Mouse (Mus musculus) forebrain, embryonic 14.5 days (tissue): Measurements from ENCODE around the gene Mta3. TPM values are rescaled to one million over a fixed set of nuclear protein-coding genes. Genes with fewer than 3 reads are reported as not detected.
A peak's percentile ranks its signal among the peaks of the same experiment; 100 is the strongest.

Source experiments
- ATAC-seq: fragments of 200-750 bp; cut with Nextera tagmentation; 2 replicates; pipeline ENCODE4 v1.8.0; 2017; ENCODE audit warnings: mild to moderate bottlenecking, moderate library complexity
- DNase-seq: peaks from one replicate; pipeline ENCODE4 v3.0.0-alpha.2; 2015; ENCODE audit warnings: low spot score
- H3K27ac ChIP-seq: fragments of 300-500 bp; sonication (generic); 2 replicates; pipeline ENCODE4 v1.5.1; 2014; ENCODE audit warnings: low read depth, mild to moderate bottlenecking, control low read depth, low read length, moderate library complexity
- H3K27me3 ChIP-seq: fragments of 300-500 bp; sonication (generic); replicated peaks from 2 replicates; pipeline ENCODE4 v1.6.1; 2014; ENCODE audit warnings: low read length, control low read depth, mixed read lengths; ENCODE audit not compliant: control insufficient read depth, insufficient read depth
- H3K36me3 ChIP-seq: fragments of 300-500 bp; sonication (generic); 2 replicates; pipeline ENCODE4 v1.6.1; 2014; ENCODE audit warnings: low read length, control low read depth; ENCODE audit not compliant: control insufficient read depth, insufficient read depth
- H3K4me1 ChIP-seq: fragments of 300-500 bp; sonication (generic); 2 replicates; pipeline ENCODE4 v1.6.1; 2014; ENCODE audit warnings: antibody characterized with exemption, low read length, control low read depth; ENCODE audit not compliant: control insufficient read depth, insufficient read depth
- H3K4me2 ChIP-seq: fragments of 300-500 bp; sonication (generic); 2 replicates; pipeline ENCODE4 v1.6.1; 2014; ENCODE audit warnings: mild to moderate bottlenecking, control low read depth, low read length
- H3K4me3 ChIP-seq: fragments of 300-500 bp; sonication (generic); 2 replicates; pipeline ENCODE4 v1.5.1; 2014; ENCODE audit warnings: low read depth, low read length, control low read depth
- H3K9ac ChIP-seq: fragments of 300-500 bp; sonication (generic); 2 replicates; pipeline ENCODE4 v1.6.1; 2014; ENCODE audit warnings: mild to moderate bottlenecking, low read length, control low read depth, moderate library complexity
- H3K9me3 ChIP-seq: fragments of 300-500 bp; sonication (generic); replicated peaks from 2 replicates; pipeline ENCODE4 v1.6.1; 2016; ENCODE audit warnings: low read length, control low read depth, mixed read lengths; ENCODE audit not compliant: control insufficient read depth
- WGBS: fragments of 180-500 bp; shearing (Covaris S2); extraction: QIAGEN DNeasy Blood & Tissue Kit; methylation state at CpG from one replicate; pipeline ENCODE4 v1.1.7; 2014; 5-methylcytosine and 5-hydroxymethylcytosine counted together
- polyA plus RNA-seq: library from polyadenylated mRNA; unstranded; fragments of >200 nt; fragmentation: Nextera tagmentation; extraction: Ambion mirVana; gene quantifications from 2 replicates; pipeline ENCODE4 v1.2.1, GENCODE M21; 2014

The Mta3 gene
- polyA plus RNA-seq, 1 experiment from 2014 or later = 26.5 TPM

GRCm38 (mm10) chr17:83684475-83684874 is 21.5 kb upstream of the Mta3 start:
- no peaks in the 10 kb centered on the region for H3K4me1 ChIP-seq
- 95% methylated on average over 7 of the region's 7 CpGs for whole genome bisulfite sequencing
- no peaks in the 10 kb centered on the region for H3K27me3 ChIP-seq
- no peak for ATAC-seq
- H3K36me3 ChIP-seq = no peaks in the 10 kb centered on the region
- no peak overlapping the region for H3K9ac ChIP-seq
- no peak overlapping the region for H3K4me3 ChIP-seq
- no peak overlapping the region for H3K27ac ChIP-seq
- H3K4me2 ChIP-seq = no peak overlapping the region
- no peak for DNase-seq
- 0 out of 2 replicates have a peak, but pooled peaks cover 4% of the 10 kb centered on the region for H3K9me3 ChIP-seq

DNA sequence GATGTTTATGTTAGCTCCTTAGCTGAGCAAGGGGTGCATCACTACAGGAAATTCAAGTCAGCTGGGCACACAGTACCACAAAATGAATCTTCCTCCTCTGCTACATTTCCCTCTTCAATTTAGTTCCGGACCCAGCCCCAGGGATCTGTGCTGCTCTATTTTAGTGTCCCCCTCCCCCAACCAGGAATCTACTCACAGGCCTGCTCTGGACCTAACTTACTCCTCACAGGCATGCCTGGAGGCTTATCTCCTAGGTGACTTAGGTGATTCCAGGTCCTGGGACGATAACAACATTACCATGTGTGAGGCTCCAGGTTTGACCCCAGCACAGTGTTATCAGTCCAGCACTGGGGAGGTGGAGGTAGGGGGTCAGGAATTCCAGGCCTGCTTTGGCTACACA is 15.5 kb upstream of the Mta3 start:
- no peak overlapping the region for H3K27ac ChIP-seq
- H3K9me3 ChIP-seq = 0 out of 2 replicates have a peak, but pooled peaks cover 4% of the 10 kb centered on the region
- ATAC-seq (no peak), DNase-seq (no peak)
- WGBS = 74% methylated on average over 2 of the region's 2 CpGs
- H3K4me3 ChIP-seq = no peak overlapping the region
- no peaks in the 10 kb centered on the region for H3K36me3 ChIP-seq
- no peak overlapping the region for H3K9ac ChIP-seq
- no peaks in the 10 kb centered on the region for H3K27me3 ChIP-seq
- H3K4me1 ChIP-seq = no peaks in the 10 kb centered on the region
- H3K4me2 ChIP-seq = no peak overlapping the region

DNA sequence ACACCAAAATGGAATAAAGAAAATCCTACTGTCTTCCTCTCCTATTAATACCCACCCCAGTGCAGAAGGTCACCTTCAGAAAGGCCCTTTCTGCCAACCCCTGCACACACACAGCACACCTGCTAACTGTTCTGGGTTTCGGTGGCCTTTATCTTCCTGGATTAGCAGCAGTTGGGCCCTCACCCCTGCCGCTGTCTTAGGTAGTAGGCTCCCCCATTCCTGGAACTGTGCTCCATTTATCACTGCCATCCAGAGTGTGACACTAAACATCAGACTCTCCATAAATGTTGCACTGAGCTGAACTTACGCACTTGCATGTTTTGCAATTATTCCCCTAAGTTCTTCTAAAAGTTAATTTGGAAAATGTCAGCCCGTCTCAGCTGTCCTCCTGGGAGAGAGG is 14.6 kb upstream of the Mta3 start:
- DNase-seq = no peak
- Histone ChIP-seq H3K9ac (no peak overlapping the region), H3K36me3 (no peaks in the 10 kb centered on the region), H3K4me2 (no peak overlapping the region), H3K9me3 (0 out of 2 replicates have a peak, but pooled peaks cover 4% of the 10 kb centered on the region), H3K4me3 (no peak overlapping the region), H3K27ac (no peak overlapping the region), H3K27me3 (no peaks in the 10 kb centered on the region), H3K4me1 (no peaks in the 10 kb centered on the region)
- no peak for ATAC-seq
- 75% methylated on average over 4 of the region's 4 CpGs for WGBS

- DNase-seq = no peak
- no peaks in the 10 kb centered on the region for H3K27me3 ChIP-seq
- H3K9me3 ChIP-seq = no peaks in the 10 kb centered on the region
- no peak for ATAC-seq
- no peak overlapping the region for H3K9ac ChIP-seq
- no peaks in the 10 kb centered on the region for H3K4me1 ChIP-seq
- no peaks in the 10 kb centered on the region for H3K36me3 ChIP-seq
- no peak overlapping the region for H3K4me2 ChIP-seq
- no peak overlapping the region for H3K4me3 ChIP-seq
- no peak overlapping the region for H3K27ac ChIP-seq
- 92% methylated on average over 9 of the region's 9 CpGs for WGBS
Observed at GRCm38 (mm10) chr17:83693941-83694340, 12.0 kb upstream of the Mta3 start.

DNA sequence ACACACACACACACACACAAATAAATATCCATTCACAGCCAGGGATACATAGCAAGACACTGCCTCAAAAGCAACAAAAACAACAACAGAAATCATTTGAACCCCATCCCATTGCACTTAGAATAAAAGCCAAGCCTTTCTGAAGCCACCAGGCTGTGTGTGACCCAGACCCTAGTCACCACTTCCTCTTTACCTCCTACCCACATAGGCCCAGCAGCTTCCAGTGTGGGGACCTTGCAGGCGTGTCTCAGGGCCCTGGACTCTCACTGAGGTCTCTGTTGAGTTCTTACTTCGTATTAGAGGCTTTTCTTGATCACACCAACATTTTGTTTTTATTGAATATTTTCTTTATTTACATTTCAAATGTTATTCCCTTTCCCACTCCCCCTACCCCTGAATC is 10.2 kb upstream of the Mta3 start:
- Histone ChIP-seq H3K9me3 (no peaks in the 10 kb centered on the region), H3K9ac (no peak overlapping the region), H3K36me3 (no peaks in the 10 kb centered on the region), H3K27me3 (no peaks in the 10 kb centered on the region), H3K4me1 (no peaks in the 10 kb centered on the region), H3K27ac (no peak overlapping the region), H3K4me2 (no peak overlapping the region), H3K4me3 (no peak overlapping the region)
- WGBS = 58% methylated on average over 2 of the region's 2 CpGs
- DNase-seq = no peak
- no peak for ATAC-seq

- no peak for ATAC-seq
- no peak overlapping the region for H3K27ac ChIP-seq
- 88% methylated on average over 8 of the region's 8 CpGs for WGBS
Observed at GRCm38 (mm10) chr17:83699062-83699724, 6.8 kb upstream of the Mta3 start.

DNA sequence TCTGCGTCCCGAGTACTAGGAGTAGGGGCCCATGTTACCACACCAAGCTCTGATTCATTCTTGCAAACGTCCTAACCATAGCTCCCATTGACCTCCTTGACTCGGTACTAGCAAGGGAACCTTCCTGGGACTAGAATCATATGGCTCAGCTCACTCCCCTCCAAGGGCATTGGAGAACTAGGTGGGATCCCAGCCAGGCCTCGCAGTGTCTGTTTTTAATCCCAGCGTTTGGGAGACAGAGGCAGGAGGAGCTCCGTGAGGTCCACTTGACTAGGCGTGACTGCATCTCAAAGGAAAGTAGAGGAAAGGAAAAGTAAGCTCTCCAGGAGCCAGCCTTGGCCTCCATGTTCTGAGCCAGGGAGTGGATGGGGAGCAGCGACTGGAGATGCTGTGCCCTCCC is 5.8 kb upstream of the Mta3 start:
- H3K9ac ChIP-seq = no peak overlapping the region
- ATAC-seq (no peak), DNase-seq (no peak)
- H3K4me3 ChIP-seq = no peak overlapping the region
- H3K36me3 ChIP-seq = no peaks in the 10 kb centered on the region
- no peak overlapping the region for H3K4me2 ChIP-seq
- no peaks in the 10 kb centered on the region for H3K9me3 ChIP-seq
- H3K27ac ChIP-seq = no peak overlapping the region
- H3K4me1 ChIP-seq = no peaks in the 10 kb centered on the region
- H3K27me3 ChIP-seq = no peaks in the 10 kb centered on the region
- WGBS = 85% methylated on average over 9 of the region's 9 CpGs

More at GRCm38 (mm10) chr17:83699062-83699724, 6.8 kb upstream of the Mta3 start:
- Histone ChIP-seq H3K4me3 (no peak overlapping the region), H3K9me3 (no peaks in the 10 kb centered on the region), H3K36me3 (no peaks in the 10 kb centered on the region), H3K4me1 (no peaks in the 10 kb centered on the region), H3K27me3 (no peaks in the 10 kb centered on the region), H3K4me2 (no peak overlapping the region), H3K9ac (no peak overlapping the region)
- no peak for DNase-seq

DNA sequence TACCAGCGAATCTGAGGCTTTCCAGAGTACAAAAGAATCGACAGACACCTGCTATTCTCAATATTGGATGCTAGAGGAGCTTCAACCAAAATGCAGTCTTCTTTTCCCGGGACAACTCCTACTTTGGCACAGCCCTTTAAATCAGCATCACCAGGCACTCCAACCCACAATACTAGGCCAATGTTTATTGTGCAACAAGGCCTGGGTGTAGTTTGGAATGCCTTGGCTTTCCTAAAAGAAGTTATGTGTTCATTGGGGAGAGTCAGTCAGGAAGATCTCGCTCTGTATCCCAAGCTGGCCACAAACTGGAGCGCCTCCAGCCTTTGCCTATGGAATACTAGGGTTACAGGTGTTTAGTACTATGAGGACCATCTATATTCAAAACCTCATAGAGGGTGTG is 1.5 kb upstream of the Mta3 start:
- WGBS = 83% methylated on average over 5 of the region's 5 CpGs
- H3K9ac ChIP-seq = no peak overlapping the region
- H3K27ac ChIP-seq = no peak overlapping the region
- DNase-seq (no peak), ATAC-seq (no peak)
- H3K4me2 ChIP-seq = no peak overlapping the region
- no peaks in the 10 kb centered on the region for H3K9me3 ChIP-seq
- H3K4me1 ChIP-seq = peaks cover 3% of the 10 kb centered on the region; the same call in 1 of the 2 replicates
- H3K27me3 ChIP-seq = no peaks in the 10 kb centered on the region
- H3K4me3 ChIP-seq = no peak overlapping the region
- H3K36me3 ChIP-seq = peaks cover 4% of the 10 kb centered on the region; the same call in 1 of the 2 replicates

- H3K4me1 ChIP-seq = peaks cover 3% of the 10 kb centered on the region; the same call in 1 of the 2 replicates
- H3K9ac ChIP-seq = peak overlapping the region; percentile 92
- peak overlapping the region; percentile 76 for H3K4me2 ChIP-seq
- DNase-seq (peak; percentile 73), ATAC-seq (peak; percentile 77)
- no peaks in the 10 kb centered on the region for H3K9me3 ChIP-seq
- peak overlapping the region; percentile 82 for H3K27ac ChIP-seq
- no peaks in the 10 kb centered on the region for H3K27me3 ChIP-seq
- peaks cover 4% of the 10 kb centered on the region; the same call in 1 of the 2 replicates for H3K36me3 ChIP-seq
- 1% methylated on average over 37 of the region's 38 CpGs for WGBS
- H3K4me3 ChIP-seq = peak overlapping the region; percentile 81
Observed at GRCm38 (mm10) chr17:83705352-83706115, 429 bp upstream of the Mta3 start.
